Mouse (Mus musculus): Measurements from ENCODE around the gene Mthfd1l. TPM values are rescaled to one million over a fixed set of nuclear protein-coding genes. Genes with fewer than 3 reads are reported as not detected.
A peak's percentile ranks its signal among the peaks of the same experiment; 100 is the strongest.

The Mthfd1l gene
- polyA plus RNA-seq, 1 experiment from 2014 or later = 36.5 TPM

DNA sequence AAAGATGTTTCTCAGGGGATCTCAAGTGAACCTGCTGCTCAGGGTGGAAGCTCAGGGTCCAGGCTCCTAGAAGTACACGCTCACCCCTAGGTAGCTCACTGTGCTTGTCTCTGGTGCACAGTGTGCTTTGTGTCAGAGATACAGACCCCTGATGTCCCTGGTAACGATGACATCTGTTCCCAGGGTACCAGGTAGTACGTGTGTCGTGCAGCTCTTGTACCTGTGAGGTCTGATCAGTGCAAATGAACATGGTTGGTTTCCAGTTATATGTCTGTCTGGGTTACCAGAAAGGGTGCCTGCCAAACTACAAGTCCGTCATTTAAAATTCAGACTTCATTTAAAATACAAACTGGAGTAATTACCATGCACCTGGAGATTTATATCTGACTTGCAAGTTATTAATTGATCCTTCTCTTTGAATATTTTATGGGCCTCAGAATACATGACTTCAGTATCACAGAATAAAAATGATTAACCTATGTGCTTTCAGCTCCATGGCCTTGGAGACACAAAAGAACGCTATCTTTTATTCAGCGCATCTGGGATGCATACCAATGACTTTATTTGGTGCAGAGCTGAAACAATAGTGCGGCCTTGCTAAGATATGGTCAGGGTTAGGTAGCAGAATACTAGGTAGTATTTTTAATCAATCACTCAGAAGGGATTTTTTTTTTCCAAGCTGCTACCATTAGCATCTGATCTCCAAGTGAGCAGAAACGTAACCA, 121.3 kb downstream of the Mthfd1l start:
- Histone ChIP-seq H3K27ac (no peak overlapping the region), H3K4me2 (no peak overlapping the region), H3K36me3 (peaks cover 82% of the 10 kb centered on the region), H3K4me3 (no peak overlapping the region), H3K9me3 (replicated peaks) (no peaks in the 10 kb centered on the region), H3K9ac (no peak overlapping the region), H3K27me3 (replicated peaks) (no peaks in the 10 kb centered on the region), H3K4me1 (0 out of 2 replicates have a peak, but pooled peaks cover 4% of the 10 kb centered on the region)
- ATAC-seq = no peak
- 88% methylated on average over 9 of the region's 9 CpGs for WGBS (ENCODE audit: insufficient replicate concordance)

DNA sequence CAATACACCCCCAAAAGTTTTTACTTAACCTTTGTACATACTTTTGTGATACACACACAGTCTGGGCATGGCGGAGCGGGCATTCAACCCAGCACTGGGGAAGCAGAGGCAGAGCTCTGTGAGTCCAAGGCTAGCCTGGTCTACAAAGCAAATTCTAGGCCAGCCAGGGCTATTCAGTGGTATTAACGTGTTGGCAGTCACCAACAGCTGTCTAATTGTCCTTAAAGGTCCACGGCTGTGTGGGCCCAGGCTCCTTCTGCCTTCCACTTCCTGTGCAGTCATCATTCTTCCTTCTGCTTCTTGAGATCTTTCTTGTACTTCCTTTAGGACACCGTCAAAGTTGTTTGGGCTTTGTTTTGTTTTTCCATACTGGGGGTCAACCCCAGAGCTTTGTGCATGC, 123.2 kb downstream of the Mthfd1l start:
- Histone ChIP-seq H3K4me1 (0 out of 2 replicates have a peak, but pooled peaks cover 4% of the 10 kb centered on the region), H3K36me3 (peaks cover 78% of the 10 kb centered on the region), H3K9me3 (replicated peaks) (no peaks in the 10 kb centered on the region), H3K27ac (0 out of 2 replicates have a peak overlapping the region, but pooled peaks have one; percentile 10), H3K9ac (no peak overlapping the region), H3K4me2 (no peak overlapping the region), H3K27me3 (replicated peaks) (no peaks in the 10 kb centered on the region), H3K4me3 (no peak overlapping the region)
- no peak for ATAC-seq
- 64% methylated on average over 5 of the region's 5 CpGs for WGBS (ENCODE audit: insufficient replicate concordance)

DNA sequence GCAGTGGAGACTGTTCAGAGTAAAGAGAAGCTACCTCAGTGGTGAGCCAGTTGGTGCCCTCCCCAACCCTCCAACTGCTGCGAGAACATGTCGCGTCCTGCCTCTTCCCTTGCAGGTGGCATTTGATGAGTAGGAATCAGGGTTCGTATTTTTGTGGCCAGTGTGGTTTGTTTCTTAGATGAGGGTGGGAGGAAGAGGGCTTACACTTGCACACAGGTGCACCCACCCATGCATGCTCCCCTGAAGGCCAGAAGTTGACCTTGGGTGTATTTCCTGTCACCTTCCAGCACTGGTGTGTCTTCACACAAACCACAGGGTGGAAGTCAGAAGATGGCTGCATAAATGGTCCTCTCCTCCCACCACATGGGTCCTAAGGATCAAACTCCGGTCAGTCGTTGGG, 127.1 kb downstream of the Mthfd1l start:
- peaks cover 78% of the 10 kb centered on the region for H3K36me3 ChIP-seq
- 81% methylated on average over 6 of the region's 6 CpGs for WGBS (ENCODE audit: insufficient replicate concordance)
- no peak overlapping the region for H3K4me2 ChIP-seq
- H3K4me3 ChIP-seq = no peak overlapping the region
- no peaks in the 10 kb centered on the region for H3K9me3 ChIP-seq (replicated peaks)
- no peak overlapping the region for H3K27ac ChIP-seq
- H3K4me1 ChIP-seq = 0 out of 2 replicates have a peak, but pooled peaks cover 4% of the 10 kb centered on the region
- no peaks in the 10 kb centered on the region for H3K27me3 ChIP-seq (replicated peaks)
- H3K9ac ChIP-seq = no peak overlapping the region
- no peak for ATAC-seq

DNA sequence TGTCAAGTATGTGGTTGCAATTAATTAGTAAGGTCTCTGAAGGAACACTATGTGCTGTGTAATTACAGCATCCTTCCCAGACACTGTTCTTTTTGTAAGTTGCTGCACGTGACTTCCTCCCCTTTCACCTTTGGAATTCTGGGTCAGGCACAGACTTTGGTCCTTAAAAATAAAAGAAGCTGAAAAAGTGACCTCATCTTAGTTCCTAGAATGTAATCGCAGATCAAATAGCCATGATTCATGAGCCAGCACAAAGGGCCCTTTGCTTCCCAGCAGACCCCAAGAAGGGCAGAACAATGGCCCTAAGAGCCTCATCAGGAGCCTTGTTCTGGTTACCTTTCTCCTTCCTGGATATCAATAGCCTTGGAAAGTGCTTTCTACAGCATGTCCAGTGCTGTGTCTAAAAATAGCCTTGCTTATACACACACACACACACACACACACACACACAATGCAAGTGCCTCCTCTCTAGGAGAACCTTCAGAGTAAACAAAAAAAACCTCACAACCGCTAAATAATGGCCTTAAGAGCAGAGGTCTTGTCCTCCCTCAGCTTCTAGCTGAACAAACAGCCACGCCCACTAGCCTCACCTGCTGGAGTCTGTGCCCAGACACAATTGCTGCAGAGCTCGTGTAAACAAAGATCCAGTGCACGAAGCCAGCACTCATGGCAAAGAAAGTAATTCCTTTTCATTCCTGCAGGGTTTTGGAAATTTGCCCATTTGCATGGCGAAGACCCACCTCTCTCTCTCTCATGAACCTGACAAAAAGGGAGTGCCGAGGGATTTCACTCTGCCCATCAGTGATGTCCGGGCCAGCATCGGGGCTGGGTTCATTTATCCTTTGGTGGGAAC, 133.0 kb downstream of the Mthfd1l start:
- Histone ChIP-seq H3K27me3 (replicated peaks) (no peaks in the 10 kb centered on the region), H3K9me3 (replicated peaks) (no peaks in the 10 kb centered on the region), H3K4me2 (no peak overlapping the region), H3K9ac (no peak overlapping the region), H3K27ac (no peak overlapping the region; the same call in 1 of the 2 replicates), H3K36me3 (peaks cover 81% of the 10 kb centered on the region), H3K4me3 (no peak overlapping the region), H3K4me1 (peaks cover 14% of the 10 kb centered on the region)
- no peak for ATAC-seq
- 73% methylated on average over 10 of the region's 10 CpGs for WGBS (ENCODE audit: insufficient replicate concordance)

DNA sequence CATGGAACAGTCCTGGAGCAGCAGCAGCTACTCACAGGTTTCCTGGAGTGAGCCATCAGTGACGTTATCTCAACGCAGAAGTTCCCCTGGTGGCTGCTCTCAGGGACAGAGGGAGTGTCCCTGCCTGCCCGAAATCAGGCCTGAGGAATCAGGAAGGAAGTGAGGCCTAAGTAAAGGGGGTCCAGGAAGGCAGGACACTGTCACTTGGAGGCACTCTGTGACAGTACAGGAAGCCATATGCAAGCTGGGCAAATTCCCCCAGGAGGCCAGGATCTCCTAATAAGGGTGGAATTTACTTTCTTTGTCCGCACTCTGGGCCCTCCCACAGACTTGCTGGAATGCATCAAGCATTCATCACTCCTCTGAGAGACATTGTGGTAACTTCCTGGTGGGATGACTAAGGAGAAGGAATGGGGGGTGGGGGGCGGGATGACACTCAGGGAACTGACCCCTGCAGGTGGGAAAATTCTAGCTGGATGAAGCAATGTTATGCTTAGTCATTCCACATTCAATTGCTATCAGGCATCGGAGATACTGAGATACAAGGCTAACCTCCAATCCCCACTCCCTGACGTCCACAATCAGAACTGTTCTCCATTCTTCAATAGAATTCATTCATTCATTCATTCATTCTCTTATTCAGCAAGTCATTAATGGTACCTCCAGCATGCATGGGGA, 134.9 kb downstream of the Mthfd1l start:
- Histone ChIP-seq H3K36me3 (peaks cover 81% of the 10 kb centered on the region), H3K9ac (no peak overlapping the region), H3K27ac (peak overlapping the region; percentile 11), H3K4me2 (no peak overlapping the region), H3K27me3 (replicated peaks) (no peaks in the 10 kb centered on the region), H3K4me1 (peaks cover 25% of the 10 kb centered on the region), H3K9me3 (replicated peaks) (no peaks in the 10 kb centered on the region), H3K4me3 (no peak overlapping the region)
- 43% methylated on average over 7 of the region's 7 CpGs for WGBS (ENCODE audit: insufficient replicate concordance)
- peak; percentile 68 for ATAC-seq

DNA sequence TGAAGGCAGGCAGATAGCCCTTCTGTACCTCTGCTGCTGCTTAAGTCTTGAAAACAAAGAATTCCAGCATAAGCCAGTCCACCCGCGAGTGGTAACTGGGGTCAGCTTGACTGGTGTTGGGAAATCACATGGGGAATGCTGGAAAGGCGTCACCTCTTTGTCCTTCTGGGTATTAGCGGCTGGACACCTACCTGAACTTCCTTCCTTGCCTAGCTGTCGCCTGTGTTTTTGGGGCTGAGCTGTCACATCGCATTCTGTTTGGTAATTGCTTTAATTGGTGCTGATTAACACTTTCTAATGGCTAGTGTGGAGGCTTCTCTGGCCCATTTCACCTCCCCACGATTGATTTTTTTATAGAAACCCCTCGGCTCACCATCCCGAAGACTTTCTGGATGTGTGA, 135.5 kb downstream of the Mthfd1l start:
- H3K36me3 ChIP-seq = peaks cover 77% of the 10 kb centered on the region
- no peak overlapping the region for H3K9ac ChIP-seq
- H3K27ac ChIP-seq = peak overlapping the region; percentile 2; the same call in 1 of the 2 replicates
- peaks cover 25% of the 10 kb centered on the region for H3K4me1 ChIP-seq
- ATAC-seq = no peak
- H3K9me3 ChIP-seq (replicated peaks) = no peaks in the 10 kb centered on the region
- no peak overlapping the region for H3K4me2 ChIP-seq
- 74% methylated on average over 9 of the region's 9 CpGs for WGBS (ENCODE audit: insufficient replicate concordance)
- no peak overlapping the region for H3K4me3 ChIP-seq
- H3K27me3 ChIP-seq (replicated peaks) = no peaks in the 10 kb centered on the region

DNA sequence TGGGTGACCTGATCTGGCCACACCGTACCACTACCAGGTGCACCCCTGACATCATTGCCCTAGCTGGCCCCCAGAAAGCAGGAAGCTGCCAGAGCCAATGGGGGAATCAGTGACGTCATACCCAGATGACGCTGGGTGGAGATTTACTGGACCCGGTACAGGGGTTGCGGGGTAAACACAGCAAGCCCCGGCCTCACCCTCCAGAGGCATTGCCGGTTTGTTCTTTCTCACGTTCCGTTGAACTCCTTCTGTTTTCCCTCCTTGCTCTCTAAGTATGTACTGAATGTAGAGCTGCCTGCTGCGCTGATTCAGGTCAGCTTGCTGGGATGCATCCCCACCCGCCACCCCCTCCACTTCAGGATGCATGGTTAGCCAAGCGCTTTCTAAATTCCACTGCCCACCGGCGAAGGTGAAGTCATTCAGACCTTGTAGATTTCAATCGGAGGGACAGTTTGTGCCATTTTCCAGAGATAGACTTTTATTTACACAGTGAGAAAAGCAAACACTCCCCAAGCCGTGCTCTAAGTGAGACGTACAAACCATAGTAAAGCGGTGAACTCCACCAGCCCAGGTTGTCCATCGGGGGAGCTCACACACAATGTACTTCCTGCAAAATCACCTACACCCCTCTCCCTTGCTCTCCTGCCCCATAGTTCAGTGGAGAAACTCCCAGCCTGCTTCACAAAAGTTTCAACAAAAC, 138.3 kb downstream of the Mthfd1l start:
- Histone ChIP-seq H3K36me3 (peaks cover 78% of the 10 kb centered on the region), H3K4me2 (no peak overlapping the region), H3K4me3 (no peak overlapping the region), H3K27ac (no peak overlapping the region), H3K27me3 (replicated peaks) (no peaks in the 10 kb centered on the region), H3K4me1 (peaks cover 22% of the 10 kb centered on the region), H3K9me3 (replicated peaks) (no peaks in the 10 kb centered on the region), H3K9ac (no peak overlapping the region)
- ATAC-seq = peak; percentile 44; the same call in 1 of the 2 replicates
- WGBS (ENCODE audit: insufficient replicate concordance) = 77% methylated on average over 19 of the region's 19 CpGs

DNA sequence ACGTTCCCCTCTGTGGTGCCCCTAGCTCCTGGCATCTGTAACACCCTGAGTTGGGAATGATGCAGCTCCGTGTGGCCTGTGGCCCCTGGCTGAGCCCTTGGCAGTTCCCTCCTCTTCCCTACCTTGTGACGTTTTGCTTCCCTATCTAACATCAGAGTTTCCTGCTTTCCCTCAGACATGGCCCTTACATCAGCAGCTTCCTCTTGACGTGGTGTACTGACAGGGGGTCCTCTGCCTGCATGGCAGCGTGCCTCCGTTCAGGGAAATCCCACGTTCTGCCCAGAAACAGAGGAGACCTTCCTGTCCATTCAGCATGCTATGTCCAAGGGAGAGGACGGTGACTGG, 138.8 kb downstream of the Mthfd1l start:
- 58% methylated on average over 8 of the region's 8 CpGs for WGBS (ENCODE audit: insufficient replicate concordance)
- no peak overlapping the region for H3K4me3 ChIP-seq
- H3K9me3 ChIP-seq (replicated peaks) = no peaks in the 10 kb centered on the region
- peaks cover 19% of the 10 kb centered on the region for H3K4me1 ChIP-seq
- no peak overlapping the region for H3K9ac ChIP-seq
- 0 out of 2 replicates have a peak, but pooled peaks have one; percentile 21 for ATAC-seq
- H3K27ac ChIP-seq = no peak overlapping the region
- peaks cover 74% of the 10 kb centered on the region for H3K36me3 ChIP-seq
- H3K4me2 ChIP-seq = no peak overlapping the region
- no peaks in the 10 kb centered on the region for H3K27me3 ChIP-seq (replicated peaks)

DNA sequence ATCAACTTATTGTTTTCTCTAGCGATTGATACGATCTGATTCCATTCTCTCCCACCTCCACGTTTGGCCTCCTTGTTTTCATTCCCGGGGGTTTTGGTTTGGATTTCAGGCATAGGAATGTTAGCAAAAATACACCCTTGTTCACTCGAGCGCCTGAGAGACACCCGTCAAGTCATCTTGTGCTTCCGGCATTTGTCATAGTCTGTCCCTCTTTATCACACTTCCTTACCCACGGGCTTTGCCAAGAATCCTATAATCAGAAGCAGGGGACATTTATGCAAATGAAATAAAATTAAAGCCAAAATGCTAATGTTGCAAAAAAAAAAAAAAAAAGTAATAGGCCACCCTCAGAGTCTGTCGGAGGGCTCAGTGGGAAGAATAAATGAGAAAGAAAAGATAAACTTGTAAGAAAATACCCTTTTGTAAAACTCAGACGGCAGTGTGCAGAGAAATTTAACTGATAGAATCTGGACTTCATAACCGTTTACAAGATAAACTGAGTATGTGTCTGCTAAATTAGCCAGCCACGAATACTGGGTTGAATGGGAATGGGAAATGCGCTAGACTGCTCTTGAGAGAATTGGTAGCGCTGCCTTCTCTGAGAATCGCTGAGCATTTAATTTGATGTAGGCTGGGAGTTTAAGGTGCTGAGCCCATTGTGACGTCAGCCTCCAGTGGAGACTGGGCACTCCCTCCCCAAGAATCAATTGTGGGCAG, 139.9 kb downstream of the Mthfd1l start:
- Histone ChIP-seq H3K27me3 (replicated peaks) (no peaks in the 10 kb centered on the region), H3K9me3 (replicated peaks) (no peaks in the 10 kb centered on the region), H3K4me1 (peaks cover 18% of the 10 kb centered on the region), H3K4me2 (no peak overlapping the region), H3K27ac (0 out of 2 replicates have a peak overlapping the region, but pooled peaks have one; percentile 20), H3K9ac (no peak overlapping the region), H3K36me3 (peaks cover 70% of the 10 kb centered on the region), H3K4me3 (no peak overlapping the region)
- whole genome bisulfite sequencing (ENCODE audit: insufficient replicate concordance) = 67% methylated on average over 17 of the region's 17 CpGs
- no peak for ATAC-seq

DNA sequence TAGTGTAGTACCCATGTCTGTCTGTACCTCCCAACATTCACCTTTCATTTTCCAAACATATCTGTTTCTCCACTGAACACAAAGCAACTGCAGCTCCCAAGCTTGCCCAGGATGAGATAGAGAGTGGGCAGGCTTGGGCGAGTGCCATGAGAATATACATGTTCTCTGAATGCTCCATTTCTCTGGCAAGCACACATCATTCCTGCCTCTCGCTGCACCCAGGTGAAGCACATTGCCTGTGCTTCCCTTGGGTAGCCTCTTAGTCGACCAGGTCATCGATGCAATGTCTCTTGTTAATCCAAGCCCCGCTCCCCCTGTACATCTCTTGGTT, 140.4 kb downstream of the Mthfd1l start:
- H3K36me3 ChIP-seq = peaks cover 70% of the 10 kb centered on the region
- H3K4me3 ChIP-seq = no peak overlapping the region
- peaks cover 15% of the 10 kb centered on the region for H3K4me1 ChIP-seq
- no peak overlapping the region for H3K9ac ChIP-seq
- ATAC-seq = no peak
- H3K4me2 ChIP-seq = no peak overlapping the region
- 85% methylated on average over 5 of the region's 5 CpGs for WGBS (ENCODE audit: insufficient replicate concordance)
- H3K27me3 ChIP-seq (replicated peaks) = no peaks in the 10 kb centered on the region
- H3K27ac ChIP-seq = 0 out of 2 replicates have a peak overlapping the region, but pooled peaks have one; percentile 20
- H3K9me3 ChIP-seq (replicated peaks) = no peaks in the 10 kb centered on the region

DNA sequence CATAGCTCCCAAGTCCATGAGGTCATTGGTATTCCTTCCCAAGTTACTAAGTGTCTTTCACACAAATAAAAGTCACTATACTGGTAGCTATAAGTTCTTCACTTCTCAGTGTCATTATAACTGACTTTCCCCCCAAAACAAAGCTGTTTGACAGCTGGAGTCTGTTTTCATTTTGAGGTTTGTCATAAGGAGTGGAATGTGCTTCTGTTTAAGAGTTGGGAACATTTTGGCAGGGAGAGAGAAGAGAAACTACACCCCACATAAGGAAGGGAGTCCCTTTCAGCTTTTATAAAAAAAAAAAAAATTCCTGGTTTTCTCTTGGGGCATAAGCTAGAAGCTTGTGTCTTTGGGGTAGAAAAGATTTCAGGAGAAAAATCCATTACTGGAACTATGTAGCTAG, 143.7 kb downstream of the Mthfd1l start:
- Histone ChIP-seq H3K27me3 (replicated peaks) (no peaks in the 10 kb centered on the region), H3K36me3 (peaks cover 76% of the 10 kb centered on the region), H3K9me3 (replicated peaks) (no peaks in the 10 kb centered on the region), H3K9ac (no peak overlapping the region), H3K4me2 (no peak overlapping the region), H3K4me3 (no peak overlapping the region), H3K27ac (no peak overlapping the region), H3K4me1 (peaks cover 3% of the 10 kb centered on the region)
- no peak for ATAC-seq

Measured in liver, embryonic 12.5 days (tissue).